Mouse (Mus musculus) left cerebral cortex, adult 2 months (tissue): ENCODE measurements around the gene Tbx1. TPM values are rescaled to one million over a fixed set of nuclear protein-coding genes. Genes with fewer than 3 reads are reported as not detected.

ENCODE experiments used
- DNase-seq, 2 experiments: peaks; one replicate each; pipeline ENCODE4 v3.0.0; 2021 to 2022; ENCODE audit warnings: low spot score in 2 of 2, mixed read lengths in 1 of 2; ENCODE audit errors: extremely low spot score in 1 of 2
- H3K27ac ChIP-seq: fragments of 200-600 bp; 2 replicates; pipeline ENCODE4 v1.8.1; 2022
- H3K4me3 ChIP-seq: fragments of 200-600 bp; 2 replicates; pipeline ENCODE4 v1.8.1; 2022
- CTCF ChIP-seq: fragments of 200-600 bp; IDR thresholded peaks from 2 replicates; pipeline ENCODE4 v1.8.1; 2022; ENCODE audit warnings: antibody characterized with exemption, mild to moderate bottlenecking, moderate library complexity
- intact Hi-C: fragments of 180-260 bp; cut with DNase I; formaldehyde crosslinking; loops from one replicate; pipeline ENCODE4 v1.15.1; 2025
- total RNA-seq, 2 experiments: library from RNA; stranded (reverse); gene quantifications; 2 replicates each; pipeline ENCODE4 v1.2.3; 2021

Gene Tbx1
- total RNA-seq, 2 experiments from 2014 or later = 1.1 to 2.0 TPM

- DNase-seq = peak; percentile 40 to 60
- TF ChIP-seq CTCF = no peak
- Histone ChIP-seq H3K27ac (peak overlapping the region; percentile 90), H3K4me3 (peak overlapping the region; percentile 29)
- intact Hi-C loops = no loop called here
These were observed 31.0 kb upstream of the Tbx1 start for GRCm38 (mm10) chr16:18621362-18622001.

DNA sequence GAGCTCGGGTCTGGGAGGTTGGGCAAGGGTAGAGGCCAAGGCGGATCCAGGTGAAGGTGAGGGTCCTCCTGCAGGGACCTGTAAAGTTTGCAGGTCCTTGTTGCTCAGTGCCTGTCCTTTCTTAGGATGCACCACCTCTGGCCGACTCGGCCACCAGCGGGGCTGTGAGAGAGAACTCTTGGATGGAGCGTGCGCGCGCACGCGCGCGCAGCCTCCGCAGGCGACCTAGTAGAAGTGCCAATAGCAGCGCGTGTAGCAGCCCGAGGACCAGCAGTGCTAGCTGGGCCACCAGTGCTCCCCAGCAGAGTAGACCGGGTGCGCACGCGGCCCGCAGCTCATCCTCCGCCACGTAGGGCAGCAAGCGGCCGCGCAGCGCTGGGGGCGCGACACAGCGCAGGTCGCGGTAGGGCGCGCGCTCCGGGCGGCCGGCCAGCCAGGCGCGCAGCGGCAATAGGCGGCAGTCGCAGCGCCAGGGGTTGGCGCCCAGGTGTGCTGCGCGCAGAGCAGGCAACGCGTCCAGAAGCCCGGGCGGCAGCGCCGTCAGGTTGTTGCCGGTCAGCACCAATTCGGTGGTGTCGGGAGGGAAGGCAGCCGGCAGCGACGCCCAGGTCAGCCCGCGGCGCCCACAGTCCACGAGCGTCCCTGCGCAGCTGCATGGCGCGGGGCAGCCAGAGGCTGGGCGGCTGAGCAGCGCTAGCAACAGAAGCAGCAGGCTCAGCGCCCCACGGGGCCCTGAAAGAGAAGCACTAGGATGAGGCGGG lies 30.3 kb upstream of the Tbx1 start:
- Histone ChIP-seq H3K27ac (peak overlapping the region; percentile 90), H3K4me3 (peak overlapping the region; percentile 29)
- no peak for TF ChIP-seq CTCF
- peak; percentile 52 to 54 for DNase-seq
- intact Hi-C loops = no loop called here

DNA sequence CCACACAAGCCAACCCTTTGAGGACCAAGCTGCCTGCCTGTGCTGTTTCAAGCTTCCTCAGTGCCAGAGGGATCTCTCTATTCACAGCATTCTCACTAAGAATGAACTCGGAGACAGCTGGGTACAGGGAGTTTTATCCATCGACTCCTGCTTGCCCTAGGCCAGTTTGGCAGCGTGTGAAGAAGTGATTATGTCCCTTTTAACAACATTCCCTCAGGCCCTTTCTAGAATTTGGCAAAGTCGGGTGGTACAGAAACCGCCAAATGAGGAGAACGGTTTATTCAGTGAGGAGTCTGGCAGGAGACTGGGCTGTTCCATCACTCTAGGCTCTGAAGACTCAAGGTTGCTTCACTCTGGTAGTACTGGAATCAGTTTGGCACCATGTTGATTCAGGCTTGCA lies 29.7 kb upstream of the Tbx1 start:
- intact Hi-C loops = no loop called here
- DNase-seq = no peak
- Histone ChIP-seq H3K4me3 (peak overlapping the region; percentile 29; the same call in 1 of the 2 replicates), H3K27ac (peak overlapping the region; percentile 90)
- TF ChIP-seq CTCF = no peak

- intact Hi-C loops = loop anchor here (5.0 to 10.0 kb wide), 3 partner anchors 122 to 344 kb away; partner anchors contain the start of genes Comt, Gnb1l, Rtl10 and Txnrd2
- no peak for DNase-seq
- H3K27ac ChIP-seq = no peak overlapping the region
- H3K4me3 ChIP-seq = no peak overlapping the region
- no peak for TF ChIP-seq CTCF
These were observed 28.6 kb upstream of the Tbx1 start for GRCm38 (mm10) chr16:18619110-18619509.

DNA sequence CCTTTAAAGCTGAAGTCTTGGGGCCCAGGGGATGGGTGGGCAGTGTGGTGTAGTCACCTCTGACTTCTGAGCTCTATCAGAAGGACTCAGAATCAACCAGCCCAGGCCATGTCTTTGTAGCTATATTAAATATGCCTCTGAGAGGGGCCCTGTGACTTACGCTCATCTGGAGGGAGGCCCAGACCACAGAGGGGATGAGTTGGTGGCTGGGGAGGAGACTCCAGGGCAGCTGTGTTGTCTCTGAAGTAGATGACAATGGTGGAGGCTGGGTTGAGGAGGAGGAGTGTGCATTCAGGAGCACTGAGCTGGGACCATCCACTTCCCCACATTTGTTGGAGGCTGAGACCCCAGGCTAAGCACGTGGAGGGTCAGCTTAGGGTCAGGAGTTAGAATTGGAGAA lies 27.8 kb upstream of the Tbx1 start:
- Histone ChIP-seq H3K27ac (no peak overlapping the region), H3K4me3 (no peak overlapping the region)
- DNase-seq = no peak
- no peak for TF ChIP-seq CTCF
- intact Hi-C loops = loop anchor here (5.0 to 10.0 kb wide), 3 partner anchors 121 to 343 kb away; partner anchors contain the start of genes Comt, Gnb1l, Rtl10 and Txnrd2

- 0 out of 2 replicates have a peak overlapping the region, but pooled peaks have one; percentile 3 for H3K27ac ChIP-seq
- peak; percentile 88 to 94 for DNase-seq
- peak; percentile 94 for TF ChIP-seq CTCF
- peak overlapping the region; percentile 49 for H3K4me3 ChIP-seq
- intact Hi-C loops = loop anchor here (1.0 to 10.0 kb wide), 5 partner anchors 120 to 343 kb away; partner anchors contain the start of genes Comt, Gnb1l, Rtl10 and Txnrd2
These were observed 27.0 kb upstream of the Tbx1 start for GRCm38 (mm10) chr16:18617370-18618065.

DNA sequence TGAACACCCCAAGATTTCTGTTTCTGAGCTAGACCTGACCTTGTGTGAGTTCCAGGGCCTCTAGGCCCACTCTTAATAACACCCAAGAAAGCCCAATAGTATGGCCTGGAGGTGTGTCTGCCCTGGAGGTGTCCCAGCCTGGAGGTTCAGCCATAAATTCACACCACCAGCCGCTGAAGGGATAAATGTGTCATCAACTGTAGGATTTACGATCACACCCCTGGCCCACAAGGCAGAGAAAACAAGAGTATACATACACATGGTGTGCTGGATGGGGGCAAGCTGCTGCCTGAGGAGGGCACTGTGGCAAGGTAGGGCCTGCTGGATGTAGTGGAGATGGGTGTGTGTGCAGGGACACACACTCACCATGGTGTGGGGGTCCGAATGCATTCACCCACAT lies 22.8 kb upstream of the Tbx1 start:
- TF ChIP-seq CTCF = no peak
- no peak for DNase-seq
- intact Hi-C loops = loop anchor here (10.0 kb wide), 1 partner anchor 338 kb away; no protein-coding TSS in a partner anchor
- H3K4me3 ChIP-seq = no peak overlapping the region
- H3K27ac ChIP-seq = no peak overlapping the region

- no peak overlapping the region for H3K27ac ChIP-seq
- no peak for TF ChIP-seq CTCF
- no peak overlapping the region for H3K4me3 ChIP-seq
- intact Hi-C loops = loop anchor here (10.0 kb wide), 1 partner anchor 337 kb away; no protein-coding TSS in a partner anchor
- DNase-seq = no peak
These were observed 21.3 kb upstream of the Tbx1 start for GRCm38 (mm10) chr16:18611752-18612151.

DNA sequence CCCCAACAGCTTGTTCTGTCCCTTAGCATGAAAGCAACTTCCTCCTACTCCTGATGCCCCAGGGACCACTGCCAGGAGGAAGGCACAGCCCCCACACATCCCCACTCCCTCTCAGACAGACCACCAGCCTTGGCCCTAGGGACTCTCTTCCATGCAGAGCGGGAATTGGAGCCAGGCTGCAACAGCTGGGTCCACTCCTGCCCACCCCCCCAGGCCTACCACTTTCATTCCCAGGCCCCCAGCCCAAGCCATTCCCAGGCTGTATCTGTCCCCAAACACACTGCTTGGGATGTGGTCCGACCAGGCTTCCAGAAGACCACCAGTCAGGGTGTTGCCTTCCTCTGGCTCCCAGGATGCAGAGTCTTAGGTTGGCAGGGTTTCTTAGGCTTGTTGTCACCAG lies 18.6 kb upstream of the Tbx1 start:
- no peak overlapping the region for H3K4me3 ChIP-seq
- TF ChIP-seq CTCF = no peak
- no peak for DNase-seq
- intact Hi-C loops = no loop called here
- H3K27ac ChIP-seq = no peak overlapping the region

- no peak overlapping the region for H3K4me3 ChIP-seq
- intact Hi-C loops = no loop called here
- H3K27ac ChIP-seq = no peak overlapping the region
- TF ChIP-seq CTCF = no peak
- DNase-seq = no peak
These were observed 17.8 kb upstream of the Tbx1 start for GRCm38 (mm10) chr16:18608226-18608625.

DNA sequence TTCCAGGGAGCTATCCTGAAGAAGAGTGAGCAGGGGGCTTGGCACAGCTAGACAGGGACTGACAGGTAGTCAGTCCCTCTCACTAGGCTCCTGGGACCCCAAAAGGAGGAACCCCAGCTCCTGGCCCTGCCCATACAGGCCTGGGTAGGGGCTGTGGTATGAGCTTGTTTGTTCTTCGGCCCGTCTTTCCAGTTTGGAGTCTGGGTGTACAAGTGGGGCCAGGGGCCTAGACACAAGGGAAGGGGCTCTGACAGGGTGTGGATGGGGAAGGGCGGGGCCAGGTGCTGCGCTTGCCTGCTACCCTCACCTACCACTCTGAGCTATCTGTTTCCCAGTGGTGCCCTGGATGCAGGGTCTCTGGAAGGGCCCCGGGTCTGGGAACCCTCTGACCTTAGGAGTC lies 15.2 kb upstream of the Tbx1 start:
- no peak for TF ChIP-seq CTCF
- no peak for DNase-seq
- Histone ChIP-seq H3K4me3 (no peak overlapping the region), H3K27ac (no peak overlapping the region)
- intact Hi-C loops = no loop called here

DNA sequence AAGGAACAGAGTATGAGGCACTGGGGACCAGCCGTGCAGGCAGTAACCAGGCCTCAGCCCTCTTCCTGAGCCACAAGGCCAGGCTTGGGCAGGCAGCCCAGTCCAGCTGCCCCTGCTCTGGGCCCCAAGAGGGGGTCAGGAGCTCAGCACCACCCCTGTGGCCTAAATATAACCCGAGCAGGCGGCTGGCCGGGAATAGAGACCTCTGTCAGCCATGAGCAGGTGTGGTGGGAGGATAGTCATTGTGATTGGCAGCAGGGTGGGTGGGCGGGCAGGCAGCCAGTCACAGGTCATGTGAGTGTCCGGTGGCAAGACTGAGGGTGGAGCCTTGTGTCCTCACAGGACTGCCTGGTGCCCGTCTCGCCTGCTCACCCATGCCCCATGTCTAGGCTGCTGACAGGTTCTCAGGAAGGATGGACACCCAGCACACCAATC lies 13.8 kb upstream of the Tbx1 start:
- DNase-seq = no peak
- H3K4me3 ChIP-seq = no peak overlapping the region
- H3K27ac ChIP-seq = no peak overlapping the region
- TF ChIP-seq CTCF = no peak
- intact Hi-C loops = no loop called here
